Mouse (Mus musculus): ENCODE results near the gene Fam3c. TPM values are rescaled to one million over a fixed set of nuclear protein-coding genes. Genes with fewer than 3 reads are reported as not detected.

Gene Fam3c
- polyA plus RNA-seq, 1 experiment from 2014 or later = 31.2 TPM

DNA sequence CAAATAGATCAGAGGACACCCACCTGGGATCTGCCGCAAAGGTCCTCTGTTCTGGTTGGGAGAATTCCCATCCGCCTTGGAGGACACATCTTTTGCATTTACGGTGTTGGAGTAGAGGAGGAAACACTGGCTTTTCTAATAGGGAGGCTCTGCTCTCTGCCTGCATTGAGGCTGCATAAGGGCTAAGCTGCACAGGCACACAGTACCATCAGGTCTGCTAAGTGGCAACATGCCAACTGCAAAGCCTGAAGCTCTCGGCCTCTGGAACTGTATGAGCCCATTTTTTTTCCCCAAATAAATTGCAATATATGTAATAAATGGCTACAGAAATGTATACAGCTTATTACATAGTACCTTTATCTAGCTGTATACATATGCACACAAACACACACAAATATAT is 7.9 kb downstream of the Fam3c start:
- DNase-seq (ENCODE audit: low spot score, missing footprints) (no peak), ATAC-seq (ENCODE audit: low FRiP score) (no peak)
- Histone ChIP-seq H3K27ac (ENCODE audit: low read depth, low read length) (no peak overlapping the region), H3K27me3 (ENCODE audit: control insufficient read depth, insufficient read depth, low read length) (no peaks in the 10 kb centered on the region), H3K9ac (ENCODE audit: low read length) (no peak overlapping the region), H3K4me2 (no peak overlapping the region), H3K4me3 (ENCODE audit: low read depth, low read length) (no peak overlapping the region), H3K9me3 (ENCODE audit: control insufficient read depth, low read length) (no peaks in the 10 kb centered on the region), H3K36me3 (ENCODE audit: control insufficient read depth, insufficient read depth, low read length) (no peaks in the 10 kb centered on the region), H3K4me1 (ENCODE audit: control insufficient read depth, insufficient read depth, low read length) (peaks cover 5% of the 10 kb centered on the region; the same call in 1 of the 2 replicates)
- WGBS = 94% methylated on average over 4 of the region's 4 CpGs

DNA sequence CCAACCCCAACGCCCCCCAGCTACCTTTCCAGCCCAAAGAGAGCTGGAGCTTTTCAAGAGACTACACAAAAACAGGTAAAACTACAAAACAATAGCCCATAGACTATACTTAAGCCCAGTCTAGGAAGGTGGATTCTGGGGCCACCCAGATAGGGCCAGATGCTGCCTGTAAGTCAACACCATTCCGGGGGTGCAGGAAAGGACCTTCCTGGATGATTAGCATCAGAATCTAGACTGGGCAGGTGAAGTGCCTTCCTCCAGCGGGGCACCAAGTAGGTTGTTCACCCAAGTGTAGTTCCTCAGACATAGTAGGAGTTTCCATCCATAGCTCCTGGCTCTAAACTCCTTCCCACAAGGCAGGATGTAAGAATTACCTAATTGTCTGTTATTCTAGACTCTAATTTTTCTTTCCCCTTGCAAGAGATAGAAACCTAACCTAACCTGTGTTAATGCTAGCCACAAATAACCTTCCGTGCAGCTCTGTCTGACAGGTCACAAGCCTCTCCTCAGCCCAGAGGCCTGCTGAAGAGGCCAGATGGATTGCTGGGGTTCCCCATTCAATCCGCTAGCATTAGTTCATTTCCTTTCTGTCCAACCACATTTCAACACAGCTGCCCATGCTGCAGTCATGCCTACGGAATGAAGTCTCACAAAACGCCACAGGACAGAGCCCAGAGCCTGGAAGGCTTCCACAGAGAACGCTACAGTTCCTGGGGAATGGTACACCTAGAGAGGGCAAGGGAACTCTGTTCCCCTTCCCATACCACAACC is 8.7 kb downstream of the Fam3c start:
- DNase-seq (ENCODE audit: low spot score, missing footprints) = no peak
- Histone ChIP-seq H3K27me3 (ENCODE audit: control insufficient read depth, insufficient read depth, low read length) (no peaks in the 10 kb centered on the region), H3K27ac (ENCODE audit: low read depth, low read length) (no peak overlapping the region), H3K36me3 (ENCODE audit: control insufficient read depth, insufficient read depth, low read length) (no peaks in the 10 kb centered on the region), H3K9me3 (ENCODE audit: control insufficient read depth, low read length) (no peaks in the 10 kb centered on the region), H3K4me2 (no peak overlapping the region), H3K4me1 (ENCODE audit: control insufficient read depth, insufficient read depth, low read length) (peaks cover 5% of the 10 kb centered on the region; the same call in 1 of the 2 replicates), H3K9ac (ENCODE audit: low read length) (no peak overlapping the region), H3K4me3 (ENCODE audit: low read depth, low read length) (no peak overlapping the region)
- no peak for ATAC-seq (ENCODE audit: low FRiP score)
- 89% methylated on average over 8 of the region's 8 CpGs for WGBS

DNA sequence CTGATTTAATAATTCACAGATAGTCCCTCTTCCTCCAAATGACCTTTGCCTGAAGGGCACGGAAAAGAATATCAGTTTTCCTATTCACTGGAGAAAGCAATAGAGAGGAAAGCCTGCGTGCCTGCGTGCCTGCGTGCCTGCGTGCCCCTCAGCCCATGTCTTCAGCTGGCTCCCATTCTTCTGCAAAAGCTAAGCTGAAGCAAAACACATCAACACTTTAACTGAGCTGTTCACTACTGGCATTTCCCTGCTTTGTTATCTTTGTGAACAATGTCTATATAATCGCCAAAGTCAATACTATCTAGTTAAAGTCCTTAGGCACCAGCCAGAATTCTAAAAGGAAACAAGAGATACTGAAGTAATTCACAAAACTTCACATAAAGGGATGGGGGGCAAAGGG is 11.6 kb downstream of the Fam3c start:
- no peak overlapping the region for H3K9ac ChIP-seq (ENCODE audit: low read length)
- no peak for ATAC-seq (ENCODE audit: low FRiP score)
- no peaks in the 10 kb centered on the region for H3K9me3 ChIP-seq (ENCODE audit: control insufficient read depth, low read length)
- DNase-seq (ENCODE audit: low spot score, missing footprints) = no peak
- H3K4me3 ChIP-seq (ENCODE audit: low read depth, low read length) = no peak overlapping the region
- H3K27me3 ChIP-seq (ENCODE audit: control insufficient read depth, insufficient read depth, low read length) = no peaks in the 10 kb centered on the region
- H3K4me1 ChIP-seq (ENCODE audit: control insufficient read depth, insufficient read depth, low read length) = peaks cover 2% of the 10 kb centered on the region; the same call in 1 of the 2 replicates
- no peak overlapping the region for H3K27ac ChIP-seq (ENCODE audit: low read depth, low read length)
- WGBS = 70% methylated on average over 6 of the region's 6 CpGs
- H3K36me3 ChIP-seq (ENCODE audit: control insufficient read depth, insufficient read depth, low read length) = no peaks in the 10 kb centered on the region
- H3K4me2 ChIP-seq = no peak overlapping the region

DNA sequence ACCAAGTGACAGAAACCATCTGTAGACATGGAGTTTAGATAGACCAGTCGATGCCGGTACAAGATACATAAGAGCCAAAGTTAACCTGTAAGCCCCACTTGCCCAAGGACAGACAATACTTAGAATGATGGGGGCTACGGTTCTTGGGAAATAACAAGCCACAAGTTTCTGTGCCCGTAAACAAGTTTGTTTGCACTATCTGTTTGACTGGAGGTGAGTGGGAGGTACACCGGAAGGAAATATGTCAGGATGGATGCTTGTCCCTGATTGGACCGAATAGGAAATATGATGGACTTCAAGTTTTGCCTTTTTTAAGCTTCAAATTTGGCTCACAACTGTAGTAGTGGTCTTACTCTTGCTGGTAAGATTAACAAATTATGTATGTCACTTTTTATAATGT is 12.3 kb downstream of the Fam3c start:
- Histone ChIP-seq H3K4me2 (no peak overlapping the region), H3K4me1 (ENCODE audit: control insufficient read depth, insufficient read depth, low read length) (peaks cover 2% of the 10 kb centered on the region; the same call in 1 of the 2 replicates), H3K27me3 (ENCODE audit: control insufficient read depth, insufficient read depth, low read length) (no peaks in the 10 kb centered on the region), H3K4me3 (ENCODE audit: low read depth, low read length) (no peak overlapping the region), H3K27ac (ENCODE audit: low read depth, low read length) (no peak overlapping the region), H3K9me3 (ENCODE audit: control insufficient read depth, low read length) (no peaks in the 10 kb centered on the region), H3K36me3 (ENCODE audit: control insufficient read depth, insufficient read depth, low read length) (no peaks in the 10 kb centered on the region), H3K9ac (ENCODE audit: low read length) (no peak overlapping the region)
- WGBS = 92% methylated on average over 6 of the region's 6 CpGs
- ATAC-seq (ENCODE audit: low FRiP score) (no peak), DNase-seq (ENCODE audit: low spot score, missing footprints) (no peak)

DNA sequence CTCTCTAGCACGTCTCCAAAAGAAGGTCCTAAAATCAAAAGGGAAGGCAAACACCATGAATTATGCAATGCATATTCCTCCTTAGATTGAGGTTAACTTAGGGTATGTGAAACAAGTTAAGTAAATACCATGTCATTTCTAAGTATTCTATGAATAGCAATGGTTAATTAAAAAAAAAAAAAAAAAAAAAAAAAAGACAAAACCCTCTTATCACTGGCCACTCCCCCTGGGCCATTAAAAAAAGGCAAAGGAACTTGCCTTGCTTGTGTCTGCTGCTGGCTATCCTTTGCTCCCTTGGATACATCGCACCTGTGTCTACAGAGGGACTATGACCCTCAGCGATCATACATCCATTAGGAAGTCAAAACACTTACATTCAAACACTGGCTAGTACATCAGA is 12.8 kb downstream of the Fam3c start:
- Histone ChIP-seq H3K27ac (ENCODE audit: low read depth, low read length) (no peak overlapping the region), H3K27me3 (ENCODE audit: control insufficient read depth, insufficient read depth, low read length) (no peaks in the 10 kb centered on the region), H3K9me3 (ENCODE audit: control insufficient read depth, low read length) (no peaks in the 10 kb centered on the region), H3K4me1 (ENCODE audit: control insufficient read depth, insufficient read depth, low read length) (peaks cover 2% of the 10 kb centered on the region; the same call in 1 of the 2 replicates), H3K9ac (ENCODE audit: low read length) (no peak overlapping the region), H3K36me3 (ENCODE audit: control insufficient read depth, insufficient read depth, low read length) (no peaks in the 10 kb centered on the region), H3K4me2 (no peak overlapping the region), H3K4me3 (ENCODE audit: low read depth, low read length) (no peak overlapping the region)
- DNase-seq (ENCODE audit: low spot score, missing footprints) (no peak), ATAC-seq (ENCODE audit: low FRiP score) (no peak)
- WGBS = 90% methylated on average over 3 of the region's 3 CpGs

DNA sequence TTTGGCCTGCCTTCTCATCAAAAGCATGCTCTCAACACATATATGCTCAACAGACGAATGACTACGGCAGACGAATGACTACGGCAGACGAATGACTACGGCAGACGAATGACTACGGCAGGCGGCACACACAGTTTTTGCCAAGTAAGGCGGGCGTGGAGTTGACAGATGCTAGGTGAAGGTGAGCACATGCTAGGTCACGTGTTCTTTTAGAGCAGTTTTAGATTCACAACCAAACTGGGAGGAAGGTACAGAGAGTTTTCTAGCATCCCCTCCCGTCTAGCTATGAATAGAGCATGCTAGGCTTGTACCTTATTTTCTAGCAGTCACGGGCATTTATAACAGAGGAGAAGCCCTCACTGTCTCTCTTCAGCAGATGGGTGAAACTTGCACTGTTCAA is 15.3 kb downstream of the Fam3c start:
- no peaks in the 10 kb centered on the region for H3K36me3 ChIP-seq (ENCODE audit: control insufficient read depth, insufficient read depth, low read length)
- DNase-seq (ENCODE audit: low spot score, missing footprints) (no peak), ATAC-seq (ENCODE audit: low FRiP score) (no peak)
- H3K4me2 ChIP-seq = no peak overlapping the region
- H3K27me3 ChIP-seq (ENCODE audit: control insufficient read depth, insufficient read depth, low read length) = no peaks in the 10 kb centered on the region
- H3K9ac ChIP-seq (ENCODE audit: low read length) = no peak overlapping the region
- WGBS = 95% methylated on average over 14 of the region's 14 CpGs
- no peak overlapping the region for H3K27ac ChIP-seq (ENCODE audit: low read depth, low read length)
- no peaks in the 10 kb centered on the region for H3K9me3 ChIP-seq (ENCODE audit: control insufficient read depth, low read length)
- H3K4me3 ChIP-seq (ENCODE audit: low read depth, low read length) = no peak overlapping the region
- H3K4me1 ChIP-seq (ENCODE audit: control insufficient read depth, insufficient read depth, low read length) = no peaks in the 10 kb centered on the region

DNA sequence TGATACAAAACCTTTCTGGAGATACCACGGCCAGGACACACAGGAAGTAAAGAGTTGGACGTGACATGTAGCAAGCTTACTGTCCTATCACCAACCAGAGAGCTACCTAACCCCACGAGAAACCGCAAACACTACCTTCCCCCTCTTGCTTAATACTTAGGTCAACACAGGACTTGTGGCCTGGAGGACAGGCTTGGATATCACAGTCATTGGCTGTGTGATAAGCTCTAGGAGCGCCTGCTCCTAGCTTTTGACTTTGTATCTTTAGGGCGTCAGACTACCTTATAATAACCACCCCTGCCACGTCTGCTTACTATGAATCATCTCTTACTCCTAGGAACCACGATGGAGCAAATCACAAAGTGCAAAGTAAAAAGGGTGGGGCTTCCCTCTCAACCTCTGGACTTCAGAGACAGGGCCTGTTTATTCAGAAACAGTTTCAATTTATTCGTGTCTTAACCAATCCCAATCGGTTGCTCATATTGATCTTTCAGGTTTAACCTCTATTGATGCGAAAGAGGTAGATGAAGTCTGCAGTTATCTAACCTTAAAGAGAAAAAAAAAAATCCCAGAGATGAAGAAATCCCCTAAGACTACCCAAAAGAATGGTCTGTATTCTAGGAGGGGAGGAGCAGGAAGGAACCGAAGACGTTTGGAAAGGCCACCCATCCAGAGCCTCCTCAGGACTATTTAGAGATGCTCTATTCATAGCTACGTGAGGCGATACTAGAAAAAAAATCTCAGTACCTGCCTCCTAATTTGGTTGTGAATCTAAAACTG is 16.1 kb downstream of the Fam3c start:
- no peak overlapping the region for H3K9ac ChIP-seq (ENCODE audit: low read length)
- no peaks in the 10 kb centered on the region for H3K36me3 ChIP-seq (ENCODE audit: control insufficient read depth, insufficient read depth, low read length)
- no peaks in the 10 kb centered on the region for H3K9me3 ChIP-seq (ENCODE audit: control insufficient read depth, low read length)
- H3K27me3 ChIP-seq (ENCODE audit: control insufficient read depth, insufficient read depth, low read length) = no peaks in the 10 kb centered on the region
- H3K4me2 ChIP-seq = no peak overlapping the region
- H3K4me3 ChIP-seq (ENCODE audit: low read depth, low read length) = no peak overlapping the region
- DNase-seq (ENCODE audit: low spot score, missing footprints) (no peak), ATAC-seq (ENCODE audit: low FRiP score) (no peak)
- WGBS = 93% methylated on average over 15 of the region's 15 CpGs
- H3K4me1 ChIP-seq (ENCODE audit: control insufficient read depth, insufficient read depth, low read length) = no peaks in the 10 kb centered on the region
- H3K27ac ChIP-seq (ENCODE audit: low read depth, low read length) = no peak overlapping the region

DNA sequence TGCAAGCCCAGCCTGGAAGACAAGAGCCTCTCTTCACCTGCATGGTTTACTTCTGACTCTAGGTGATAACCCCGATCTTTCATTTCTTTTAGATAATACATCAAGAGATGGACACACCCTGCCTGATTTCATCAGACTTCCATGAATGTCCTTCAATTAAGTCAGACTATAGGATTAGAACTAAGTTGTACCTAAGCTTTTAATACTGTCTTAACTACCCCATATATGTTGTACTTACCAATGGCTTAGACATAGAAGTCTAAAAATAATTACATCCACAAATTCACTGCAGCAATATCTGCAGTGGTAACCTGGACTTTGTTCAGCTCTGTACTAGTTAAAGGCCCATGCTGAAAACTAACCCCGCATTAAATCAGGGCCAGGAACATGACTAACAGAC is 23.5 kb downstream of the Fam3c start:
- H3K36me3 ChIP-seq (ENCODE audit: control insufficient read depth, insufficient read depth, low read length) = no peaks in the 10 kb centered on the region
- H3K9ac ChIP-seq (ENCODE audit: low read length) = no peak overlapping the region
- DNase-seq (ENCODE audit: low spot score, missing footprints) (no peak), ATAC-seq (ENCODE audit: low FRiP score) (no peak)
- H3K4me2 ChIP-seq = no peak overlapping the region
- no peak overlapping the region for H3K4me3 ChIP-seq (ENCODE audit: low read depth, low read length)
- 93% methylated on average over 2 of the region's 2 CpGs for WGBS
- no peaks in the 10 kb centered on the region for H3K9me3 ChIP-seq (ENCODE audit: control insufficient read depth, low read length)
- no peaks in the 10 kb centered on the region for H3K4me1 ChIP-seq (ENCODE audit: control insufficient read depth, insufficient read depth, low read length)
- H3K27me3 ChIP-seq (ENCODE audit: control insufficient read depth, insufficient read depth, low read length) = no peaks in the 10 kb centered on the region
- H3K27ac ChIP-seq (ENCODE audit: low read depth, low read length) = no peak overlapping the region

Measured in midbrain, embryonic 11.5 days (tissue).